8 mouse cellular contexts compared by ENCODE assay signal in genomic region chr11:52360471-52361277, GRCm38 (mm10). TPM values are rescaled to one million over a fixed set of nuclear protein-coding genes. Genes with fewer than 3 reads are reported as not detected.
DNase-seq lines count a peak whose midpoint lies in the region; ATAC-seq and TF ChIP-seq lines count a peak whose summit lies in the region.

TSS of gene Vdac1 (plus strand) at chr11:52360860.

- H3K27ac ChIP-seq in embryonic facial prominence, embryonic 13.5 days, result peak within 1 kb of the TSS; percentile 94
- H3K27ac ChIP-seq in kidney, adult 2 months (ENCODE audit: insufficient read depth, low read depth, low read length), result peak within 1 kb of the TSS; percentile 99
- H3K27ac ChIP-seq in limb, embryonic 11.5 days (replicated peaks; ENCODE audit: low read depth, low read length), result peak within 1 kb of the TSS; percentile 82
- H3K27ac ChIP-seq in midbrain, embryonic 13.5 days, result peak within 1 kb of the TSS; percentile 92
- peak within 1 kb of the TSS; percentile 98 for H3K27ac ChIP-seq in small intestine, adult 2 months (ENCODE audit: insufficient read depth, low read depth, low read length)

- no peaks in the 10 kb centered on the region for H3K9me3 ChIP-seq in embryonic facial prominence, embryonic 13.5 days
- no peaks in the 10 kb centered on the region for H3K9me3 ChIP-seq in limb, embryonic 11.5 days (ENCODE audit: control insufficient read depth, low read length)
- H3K9me3 ChIP-seq in midbrain, embryonic 13.5 days, result no peaks in the 10 kb centered on the region

- peak; percentile 18 for TF ChIP-seq POLR2A in kidney, adult 2 months (IDR thresholded peaks at IDR 0.05; ENCODE audit: low read depth, low read length)
- peak; percentile 65 for TF ChIP-seq POLR2A in small intestine, adult 2 months (IDR thresholded peaks at IDR 0.05; ENCODE audit: low read depth, low read length)

- H3K4me1 ChIP-seq in embryonic facial prominence, embryonic 13.5 days, result peaks cover 44% of the 10 kb centered on the region
- H3K4me1 ChIP-seq in kidney, adult 2 months (ENCODE audit: control insufficient read depth, insufficient read depth, low read length), result peaks cover 25% of the 10 kb centered on the region
- H3K4me1 ChIP-seq in limb, embryonic 11.5 days (ENCODE audit: control insufficient read depth, insufficient read depth, low read length), result peaks cover 25% of the 10 kb centered on the region
- H3K4me1 ChIP-seq in midbrain, embryonic 13.5 days (replicated peaks), result peaks cover 45% of the 10 kb centered on the region
- H3K4me1 ChIP-seq in small intestine, adult 2 months (ENCODE audit: control insufficient read depth, insufficient read depth, insufficient read length, low read length), result peaks cover 30% of the 10 kb centered on the region

- H3K9ac ChIP-seq in embryonic facial prominence, embryonic 13.5 days, result peak within 1 kb of the TSS; percentile 96
- H3K9ac ChIP-seq in limb, embryonic 11.5 days (ENCODE audit: low read length), result peak within 1 kb of the TSS; percentile 82
- peak within 1 kb of the TSS; percentile 96 for H3K9ac ChIP-seq in midbrain, embryonic 13.5 days (replicated peaks)

- peak within 1 kb of the TSS; percentile 96 for H3K4me3 ChIP-seq in embryonic facial prominence, embryonic 13.5 days
- peak within 1 kb of the TSS; percentile 82 for H3K4me3 ChIP-seq in kidney, adult 2 months (ENCODE audit: insufficient read depth, low read depth, low read length)
- peak within 1 kb of the TSS; percentile 66 for H3K4me3 ChIP-seq in limb, embryonic 11.5 days (ENCODE audit: low read depth, low read length)
- H3K4me3 ChIP-seq in midbrain, embryonic 13.5 days (replicated peaks), result peak within 1 kb of the TSS; percentile 96
- peak within 1 kb of the TSS; percentile 72 for H3K4me3 ChIP-seq in small intestine, adult 2 months (ENCODE audit: low read depth, low read length)

- WGBS in embryonic facial prominence, embryonic 13.5 days, result under 1% methylated on average over 84 of the region's 84 CpGs
- under 1% methylated on average over 83 of the region's 84 CpGs for WGBS in kidney, adult 2 months
- under 1% methylated on average over 80 of the region's 84 CpGs for whole genome bisulfite sequencing in limb, embryonic 11.5 days
- under 1% methylated on average over 83 of the region's 84 CpGs for WGBS in midbrain, embryonic 13.5 days
- under 1% methylated on average over 84 of the region's 84 CpGs for WGBS in small intestine, adult 2 months

- no peaks in the 10 kb centered on the region for H3K27me3 ChIP-seq in embryonic facial prominence, embryonic 13.5 days
- H3K27me3 ChIP-seq in kidney, adult 2 months (replicated peaks; ENCODE audit: control insufficient read depth, insufficient read depth, low read length), result no peaks in the 10 kb centered on the region
- H3K27me3 ChIP-seq in limb, embryonic 11.5 days (ENCODE audit: control insufficient read depth, insufficient read depth, low read length), result no peaks in the 10 kb centered on the region
- 0 out of 2 replicates have a peak, but pooled peaks cover 5% of the 10 kb centered on the region for H3K27me3 ChIP-seq in midbrain, embryonic 13.5 days
- no peaks in the 10 kb centered on the region for H3K27me3 ChIP-seq in small intestine, adult 2 months (ENCODE audit: control insufficient read depth, insufficient read depth, low read length)

- peak; percentile 89 for DNase-seq in 416B (ENCODE audit: low read depth)
- peak; percentile 73 to 79 for DNase-seq in adrenal gland, postnatal 4 days (ENCODE audit: low spot score in 2 of 2)
- peak; percentile 93 to 94 for DNase-seq in heart, adult 18-20 months
- DNase-seq in kidney, adult 2 months, result peak; percentile 92
- peak; percentile 85 for DNase-seq in limb, embryonic 11.5 days (ENCODE audit: low spot score)

- H3K4me2 ChIP-seq in embryonic facial prominence, embryonic 13.5 days, result peak within 1 kb of the TSS; percentile 92
- peak within 1 kb of the TSS; percentile 88 for H3K4me2 ChIP-seq in limb, embryonic 11.5 days (ENCODE audit: low read depth, severe bottlenecking)
- peak within 1 kb of the TSS; percentile 98 for H3K4me2 ChIP-seq in midbrain, embryonic 13.5 days (replicated peaks)

- no peak for TF ChIP-seq CTCF in kidney, adult 2 months (conservative IDR thresholded peaks at IDR 0.05; ENCODE audit: insufficient read depth, insufficient read length, low read depth, low read length)
- TF ChIP-seq CTCF in small intestine, adult 2 months (IDR thresholded peaks at IDR 0.05; ENCODE audit: extremely low read depth, insufficient read length, insufficient replicate concordance, low read depth, low read length), result no peak

- peak; percentile 88 for ATAC-seq in embryonic facial prominence, embryonic 13.5 days (ENCODE audit: insufficient number of reproducible peaks, insufficient read depth, low FRiP score, low TSS enrichment, low read depth)
- peak; percentile 87 for ATAC-seq in limb, embryonic 11.5 days (ENCODE audit: insufficient number of reproducible peaks, low FRiP score, low TSS enrichment, low read depth)
- ATAC-seq in midbrain, embryonic 13.5 days, result peak; percentile 96

- no peaks in the 10 kb centered on the region for H3K36me3 ChIP-seq in embryonic facial prominence, embryonic 13.5 days
- no peaks in the 10 kb centered on the region for H3K36me3 ChIP-seq in kidney, adult 2 months (ENCODE audit: control insufficient read depth, insufficient read depth, low read length)
- H3K36me3 ChIP-seq in limb, embryonic 11.5 days (ENCODE audit: control insufficient read depth, insufficient read depth, low read length), result no peaks in the 10 kb centered on the region
- H3K36me3 ChIP-seq in midbrain, embryonic 13.5 days, result no peaks in the 10 kb centered on the region
- no peaks in the 10 kb centered on the region for H3K36me3 ChIP-seq in small intestine, adult 2 months (ENCODE audit: control insufficient read depth, insufficient read depth, low read length)

RNA-seq across cellular contexts. Expression of gene Vdac1, which starts in this region (rescaled TPM):
- 100 to 1,000 TPM; 323 to 340 TPM for total RNA-seq in adrenal gland, postnatal 4 days (2021)
- 251 and 271 TPM in 2 replicates for polyA plus RNA-seq in embryonic facial prominence, embryonic 13.5 days (2015; fragmentation: Nextera tagmentation; extraction: Ambion mirVana)
- 1,000 to 10,000 TPM; 1,073 to 1,213 TPM for total RNA-seq in heart, adult 18-20 months (2021)
- polyA plus RNA-seq in kidney, adult 2 months (2012; rRNA removed), result 259 and 341 TPM in 2 replicates
- polyA plus RNA-seq in limb, embryonic 11.5 days (2014; fragmentation: Nextera tagmentation; extraction: Ambion mirVana), result 189 and 191 TPM in 2 replicates
- polyA plus RNA-seq in midbrain, embryonic 13.5 days (2015; fragmentation: Nextera tagmentation; extraction: Ambion mirVana), result 268 and 278 TPM in 2 replicates
- polyA plus RNA-seq in small intestine, adult 2 months (2012; rRNA removed), result 23.1 and 47.0 TPM in 2 replicates

Comparison
In these comparisons a context has a peak if more than half of its experiments do, and no peak if none do; other contexts are left out.
1. Peak in every context shown above with its lines: DNase-seq, ATAC-seq, H3K4me3 ChIP-seq and H3K27ac ChIP-seq.